Mouse (Mus musculus): ENCODE data around the gene Glp2r. TPM values are rescaled to one million over a fixed set of nuclear protein-coding genes. Genes with fewer than 3 reads are reported as not detected.

Gene Glp2r
- polyA plus RNA-seq, 1 experiment from 2014 or later = not detected

GRCm38 (mm10) chr11:67616557-67617239, 154.3 kb downstream of the Glp2r start:
- no peak overlapping the region for H3K4me3 ChIP-seq (ENCODE audit: inconsistent target)
- peaks cover 22% of the 10 kb centered on the region; the same call in 1 of the 2 replicates for H3K36me3 ChIP-seq (ENCODE audit: inconsistent target)
- H3K27ac ChIP-seq = no peak overlapping the region
- WGBS (ENCODE audit: missing documents) = 94% methylated on average over 13 of the region's 13 CpGs
- H3K79me2 ChIP-seq (ENCODE audit: inconsistent target) = peaks cover 98% of the 10 kb centered on the region

- no peak overlapping the region for H3K27ac ChIP-seq
- H3K36me3 ChIP-seq (ENCODE audit: inconsistent target) = peaks cover 34% of the 10 kb centered on the region
- WGBS (ENCODE audit: missing documents) = 95% methylated on average over 9 of the region's 9 CpGs
- no peak overlapping the region for H3K4me3 ChIP-seq (ENCODE audit: inconsistent target)
- peaks cover 91% of the 10 kb centered on the region for H3K79me2 ChIP-seq (ENCODE audit: inconsistent target)
Observed at GRCm38 (mm10) chr11:67612158-67612839, 158.7 kb downstream of the Glp2r start.

Other genes with a start within 250 kb of the Glp2r start
- gene Rcvrn, start 75.8 kb downstream of the Glp2r start, polyA plus RNA-seq (2018) = 0.23 TPM in 1 of 3 replicates, not detected in the others
- not detected in 3 replicates for gene Gsg1l2, start 3.5 kb upstream of the Glp2r start, polyA plus RNA-seq (2018)
- not detected in 3 replicates for gene Dhrs7c, start 27.0 kb upstream of the Glp2r start, polyA plus RNA-seq (2018)
- gene Usp43, start 151.0 kb upstream of the Glp2r start, polyA plus RNA-seq (2018) = not detected in 3 replicates
- gene Cfap52, start 194.5 kb upstream of the Glp2r start, polyA plus RNA-seq (2018) = not detected in 3 replicates
- gene Stx8, start 195.0 kb upstream of the Glp2r start, polyA plus RNA-seq (2018) = 30.5 to 42.2 TPM (median 37.4 TPM) in 3 replicates

Measured in macrophage (primary cell).